Mouse (Mus musculus) CH12F3 (cell line): ENCODE measurements around the gene Mfsd4b1.

Source experiments
- in situ Hi-C: fragments of 300-500 bp; cut with MboI; formaldehyde crosslinking; loops from 2 replicates; pipeline ENCODE4 v1.14.3; 2020; ENCODE audit warnings: low sequenced_read_pairs

Gene Mfsd4b1

GRCm38 (mm10) chr10:40024554-40025428 is at the start of gene Mfsd4b1:
Mfsd4b1 (minus strand) TSS chr10:40025268.
- in situ Hi-C loops, result no loop called here

- in situ Hi-C loops, result loop anchor here (25.0 kb wide), 1 partner anchor 439 kb away; no protein-coding TSS in a partner anchor
These were observed 48.5 kb upstream of the Mfsd4b1 start for GRCm38 (mm10) chr10:40073608-40074007.

DNA sequence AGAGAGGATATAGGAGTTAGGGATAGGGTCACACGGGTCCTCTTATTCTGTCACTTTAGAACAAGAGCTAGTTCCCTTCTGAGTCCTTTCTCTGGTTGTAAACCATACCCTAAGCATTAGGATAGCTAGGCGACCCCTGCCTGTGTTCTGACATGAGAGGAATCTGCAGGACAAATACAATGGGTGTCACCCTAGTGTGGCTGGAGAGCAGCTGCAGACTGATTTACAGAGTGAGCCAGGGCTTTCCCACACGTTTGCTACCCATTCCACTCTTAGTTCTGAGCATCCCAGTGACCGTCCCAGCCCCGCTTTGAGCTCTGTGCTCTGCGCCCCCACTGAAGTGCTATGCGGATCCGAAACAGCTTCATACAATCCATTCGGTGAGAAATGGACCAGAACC is 45.6 kb upstream of the Mfsd4b1 start:
- in situ Hi-C loops, result loop anchor here (25.0 kb wide), 1 partner anchor 442 kb away; no protein-coding TSS in a partner anchor

- in situ Hi-C loops, result loop anchor here (25.0 kb wide), 1 partner anchor 443 kb away; no protein-coding TSS in a partner anchor
These were observed 44.2 kb upstream of the Mfsd4b1 start for GRCm38 (mm10) chr10:40069270-40069669.

GRCm38 (mm10) chr10:40068595-40068994 is 43.5 kb upstream of the Mfsd4b1 start:
- in situ Hi-C loops, result loop anchor here (25.0 kb wide), 1 partner anchor 444 kb away; no protein-coding TSS in a partner anchor

DNA sequence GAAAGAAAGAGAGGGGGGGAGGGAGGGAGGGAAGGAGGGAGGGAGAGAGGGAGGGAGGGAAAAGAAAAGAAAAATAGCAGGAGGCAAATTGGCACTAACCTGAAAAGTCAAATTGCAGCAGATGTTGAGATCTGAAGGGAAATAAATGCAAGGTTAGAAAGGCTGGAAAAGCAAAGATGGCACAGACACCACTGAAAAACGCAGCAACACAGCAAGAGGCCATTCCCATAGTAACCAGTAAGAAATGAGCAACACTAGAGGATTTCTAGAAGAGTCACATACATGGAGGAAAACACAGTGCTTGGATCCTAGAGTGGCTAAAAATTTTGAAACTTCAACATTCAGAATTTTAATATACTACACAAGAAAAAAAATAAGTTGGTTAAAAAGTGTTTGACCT is 42.5 kb upstream of the Mfsd4b1 start:
- in situ Hi-C loops, result loop anchor here (25.0 kb wide), 1 partner anchor 445 kb away; no protein-coding TSS in a partner anchor

- in situ Hi-C loops, result loop anchor here (25.0 kb wide), 1 partner anchor 445 kb away; no protein-coding TSS in a partner anchor
These were observed 42.0 kb upstream of the Mfsd4b1 start for GRCm38 (mm10) chr10:40067071-40067470.

- in situ Hi-C loops, result loop anchor here (25.0 kb wide), 1 partner anchor 447 kb away; no protein-coding TSS in a partner anchor
These were observed 40.3 kb upstream of the Mfsd4b1 start for GRCm38 (mm10) chr10:40065357-40065756.

- in situ Hi-C loops, result loop anchor here (25.0 kb wide), 1 partner anchor 449 kb away; no protein-coding TSS in a partner anchor
These were observed 38.3 kb upstream of the Mfsd4b1 start for GRCm38 (mm10) chr10:40063291-40063890.

- in situ Hi-C loops, result loop anchor here (25.0 kb wide), 1 partner anchor 449 kb away; no protein-coding TSS in a partner anchor
These were observed 37.7 kb upstream of the Mfsd4b1 start for GRCm38 (mm10) chr10:40062812-40063211.

- in situ Hi-C loops, result loop anchor here (25.0 kb wide), 1 partner anchor 450 kb away; no protein-coding TSS in a partner anchor
These were observed 36.9 kb upstream of the Mfsd4b1 start for GRCm38 (mm10) chr10:40061926-40062325.

DNA sequence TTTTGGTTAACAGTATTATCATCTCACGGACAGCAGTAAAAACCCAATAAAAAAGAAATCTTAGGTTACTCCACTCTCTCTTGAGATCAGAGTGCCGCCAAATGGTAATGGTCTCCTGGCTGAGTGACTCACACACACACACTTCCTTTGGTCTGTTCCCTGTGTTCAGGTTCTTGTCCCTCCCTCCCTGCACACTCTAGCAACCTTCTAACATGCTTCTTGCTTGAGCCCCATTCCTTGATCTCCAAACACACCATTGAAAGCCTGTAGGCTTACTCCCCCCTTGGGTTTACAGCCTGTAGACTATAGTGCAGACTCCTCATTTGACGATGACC is 33.7 kb upstream of the Mfsd4b1 start:
- in situ Hi-C loops, result loop anchor here (10.0 to 25.0 kb wide), 2 partner anchors 156 to 454 kb away; no protein-coding TSS in a partner anchor

- in situ Hi-C loops, result loop anchor here (10.0 to 25.0 kb wide), 2 partner anchors 157 to 454 kb away; no protein-coding TSS in a partner anchor
These were observed 33.2 kb upstream of the Mfsd4b1 start for GRCm38 (mm10) chr10:40058062-40058785.

DNA sequence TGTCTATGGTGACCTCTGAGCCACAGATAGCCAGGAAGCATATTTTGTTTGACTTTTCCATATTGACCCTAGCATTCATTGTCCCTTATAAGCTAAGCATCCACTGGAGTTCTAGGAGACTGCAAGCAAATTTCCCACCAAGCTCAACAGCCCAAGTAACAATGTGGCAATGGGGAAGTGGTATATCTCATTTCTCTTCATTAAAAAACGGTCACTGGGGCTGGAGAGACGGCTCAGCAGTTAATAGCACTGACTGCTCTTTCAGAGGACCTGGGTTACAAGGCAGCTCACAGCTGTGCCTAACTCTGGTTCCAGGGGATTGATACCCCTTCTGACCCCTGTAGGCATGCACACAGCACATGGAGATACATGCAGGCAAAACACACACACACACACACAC is 32.5 kb upstream of the Mfsd4b1 start:
- in situ Hi-C loops, result loop anchor here (10.0 to 25.0 kb wide), 2 partner anchors 157 to 455 kb away; no protein-coding TSS in a partner anchor

DNA sequence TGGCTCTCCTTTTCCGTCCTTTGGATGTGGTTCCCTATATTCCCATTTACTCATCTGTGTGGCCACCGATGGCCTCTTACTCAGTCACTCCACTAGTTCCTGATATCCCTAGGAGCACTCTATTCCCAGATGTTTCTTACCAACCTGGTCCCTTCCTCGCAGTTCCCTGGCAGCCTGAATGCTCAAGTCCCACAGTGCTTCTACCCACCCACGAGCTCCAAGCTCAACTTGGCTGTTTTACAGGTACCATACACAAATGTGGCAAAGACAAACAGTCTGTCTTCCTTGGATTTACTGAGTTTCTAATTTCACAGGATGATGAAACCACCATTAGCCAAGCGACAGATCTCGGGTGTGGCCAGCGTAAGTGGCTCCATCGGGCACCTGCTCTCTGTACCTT is 29.4 kb upstream of the Mfsd4b1 start:
- in situ Hi-C loops, result loop anchor here (10.0 to 25.0 kb wide), 2 partner anchors 160 to 458 kb away; no protein-coding TSS in a partner anchor

GRCm38 (mm10) chr10:40053896-40054295 is 28.8 kb upstream of the Mfsd4b1 start:
- in situ Hi-C loops, result loop anchor here (10.0 to 25.0 kb wide), 2 partner anchors 161 to 458 kb away; no protein-coding TSS in a partner anchor

DNA sequence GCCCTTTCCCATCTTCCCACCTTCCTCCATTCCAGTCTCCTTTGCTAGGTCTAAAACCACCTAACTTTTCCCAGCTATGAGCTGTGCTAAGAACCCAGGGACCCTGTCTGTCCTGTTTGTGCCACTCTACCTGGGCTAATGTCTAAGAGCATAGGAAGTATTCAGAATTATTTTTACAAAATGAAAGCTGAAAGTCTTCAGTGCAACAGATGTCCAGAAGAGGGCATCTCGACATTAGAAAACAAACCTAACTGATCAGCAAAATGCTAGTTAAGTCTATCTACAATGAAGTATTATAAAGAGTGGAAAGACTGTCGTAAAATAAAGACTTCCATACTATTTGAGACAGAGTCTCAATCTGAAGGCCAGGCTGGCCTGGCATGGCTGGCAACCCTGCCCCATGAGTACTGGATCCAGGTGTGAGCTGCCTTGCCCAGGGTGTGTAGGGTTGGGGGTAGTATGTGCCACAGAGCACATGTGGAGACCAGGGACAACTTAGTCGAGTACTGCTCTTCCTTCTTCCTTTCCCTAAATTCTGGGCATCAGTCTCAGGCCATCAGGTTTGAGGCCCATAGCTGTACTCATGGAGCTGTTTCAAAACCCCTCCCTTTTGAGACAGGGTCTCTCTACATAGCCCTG is 28.3 kb upstream of the Mfsd4b1 start:
- in situ Hi-C loops, result loop anchor here (10.0 to 25.0 kb wide), 2 partner anchors 161 to 459 kb away; no protein-coding TSS in a partner anchor

DNA sequence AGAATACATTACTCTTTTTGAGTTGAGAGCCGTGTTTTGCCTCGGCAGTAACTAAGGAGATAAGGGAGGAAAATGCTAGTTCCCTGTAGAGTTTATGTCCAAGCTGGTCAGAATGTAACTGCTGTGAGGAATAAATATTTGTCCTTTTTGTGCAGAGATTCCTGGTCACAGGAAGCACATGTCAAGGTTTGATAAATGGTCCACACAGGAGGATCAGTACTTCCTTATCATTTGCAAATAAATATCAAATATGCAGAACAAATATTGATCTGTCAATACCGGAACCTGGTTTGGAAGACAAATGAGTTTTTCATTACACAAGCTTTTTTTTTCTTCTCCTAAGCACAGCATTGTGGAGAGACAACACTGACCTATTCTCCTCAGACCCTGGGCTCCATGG is 26.9 kb upstream of the Mfsd4b1 start:
- in situ Hi-C loops, result loop anchor here (10.0 to 25.0 kb wide), 2 partner anchors 163 to 460 kb away; no protein-coding TSS in a partner anchor

- in situ Hi-C loops, result loop anchor here (10.0 to 25.0 kb wide), 2 partner anchors 164 to 462 kb away; no protein-coding TSS in a partner anchor
These were observed 25.7 kb upstream of the Mfsd4b1 start for GRCm38 (mm10) chr10:40050763-40051162.

DNA sequence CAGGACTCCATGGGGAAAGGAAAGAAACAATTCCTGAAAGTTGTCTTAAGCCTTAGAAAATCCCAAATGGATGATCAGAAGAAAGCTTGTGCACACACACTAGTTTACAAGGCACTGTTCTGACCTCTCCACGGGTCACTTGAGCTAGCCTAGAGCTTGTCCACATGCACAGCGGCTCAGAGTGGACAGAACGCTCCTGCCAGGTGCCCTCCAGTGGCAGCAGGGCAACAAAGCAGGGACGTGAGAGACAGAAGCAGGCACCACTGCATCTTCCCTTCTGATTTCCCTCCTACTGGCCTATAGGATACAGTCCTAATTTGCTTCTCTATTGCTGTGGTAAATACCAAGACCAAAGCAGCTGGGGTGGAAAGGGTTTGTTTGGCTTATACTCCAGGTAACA is 16.3 kb upstream of the Mfsd4b1 start:
- in situ Hi-C loops, result no loop called here
